Mouse (Mus musculus) kidney, adult 2 months (tissue): Measurements from ENCODE around the gene Scp2d1.
"Not testable (repeated sequence)": the region's sequence is repeated elsewhere in the genome, so short reads cannot be mapped to it uniquely, and the experiment has no call there.

Source experiments
- CTCF ChIP-seq: fragments of 200-500 bp; conservative IDR thresholded peaks from 2 replicates; pipeline ENCODE4 v1.5.1; 2011; ENCODE audit warnings: low read depth, mild to moderate bottlenecking, control low read depth, low read length, moderate library complexity, mixed read lengths; ENCODE audit not compliant: insufficient read depth, insufficient read length
- POLR2A ChIP-seq: fragments of 200-500 bp; IDR thresholded peaks from one replicate; pipeline ENCODE4 v1.6.1; 2011; ENCODE audit warnings: low read depth, low read length, control low read depth

- TF ChIP-seq CTCF, POLR2A: not testable (repeated sequence)
These were observed at the start of gene Scp2d1 for GRCm38 (mm10) chr2:144823356-144823755.
